11 mouse cellular contexts compared by ENCODE assay signal in genomic region chr16:33676347-33677312, GRCm38 (mm10). TPM values are rescaled to one million over a fixed set of nuclear protein-coding genes. Genes with fewer than 3 reads are reported as not detected.
A peak's percentile ranks its signal among the peaks of the same experiment; 100 is the strongest.
DNase-seq lines count a peak whose midpoint lies in the region; ATAC-seq lines count a peak whose summit lies in the region.
"Had no signal": no experiment of that assay in that cellular context is flagged by ENCODE, and none has a peak within 500 bp of the region (broad histone marks: within the 10 kb centered on the region; RNA-seq: fewer than 3 reads in every experiment).

No protein-coding gene starts in this region.

- H3K27me3 ChIP-seq in kidney, embryonic 16.5 days (ENCODE audit: insufficient read depth, low read length) = no peaks in the 10 kb centered on the region
- H3K27me3 ChIP-seq: limb, embryonic 15.5 days; neural tube, embryonic 13.5 days had no signal

- H3K9me3 ChIP-seq in kidney, embryonic 16.5 days (ENCODE audit: low read length) = no peaks in the 10 kb centered on the region
- H3K9me3 ChIP-seq: limb, embryonic 15.5 days; neural tube, embryonic 13.5 days had no signal

- intact Hi-C loops in heart, postnatal 25 days (cut with DNase I) = loop anchor here (5.0 kb wide), 1 partner anchor 36 kb away; no protein-coding TSS in a partner anchor

- no peak overlapping the region for H3K4me3 ChIP-seq in kidney, embryonic 16.5 days (ENCODE audit: low read length)
- H3K4me3 ChIP-seq: limb, embryonic 15.5 days; neural tube, embryonic 13.5 days had no signal

- no peak overlapping the region for H3K4me2 ChIP-seq in kidney, embryonic 16.5 days (replicated peaks; ENCODE audit: low read depth, low read length)
- H3K4me2 ChIP-seq: limb, embryonic 15.5 days; neural tube, embryonic 13.5 days had no signal

- no peak overlapping the region for H3K27ac ChIP-seq in kidney, embryonic 16.5 days (ENCODE audit: low read length)
- H3K27ac ChIP-seq: limb, embryonic 15.5 days; neural tube, embryonic 13.5 days had no signal

- no peak overlapping the region for H3K9ac ChIP-seq in kidney, embryonic 16.5 days (replicated peaks; ENCODE audit: low read length)
- H3K9ac ChIP-seq: limb, embryonic 15.5 days; neural tube, embryonic 13.5 days had no signal

- peaks cover 5% of the 10 kb centered on the region; the same call in 1 of the 2 replicates for H3K4me1 ChIP-seq in kidney, embryonic 16.5 days (ENCODE audit: insufficient read depth, low read length)

- WGBS in kidney, embryonic 16.5 days = 69% methylated on average over 7 of the region's 7 CpGs

- no peak for ATAC-seq in kidney, embryonic 16.5 days (ENCODE audit: low FRiP score, low TSS enrichment)
- no peak for ATAC-seq in megakaryocyte, adult 5-6 weeks (ENCODE audit: poor library complexity, severe bottlenecking)

- peak; percentile 65 for DNase-seq in kidney, adult 11 months
- DNase-seq in fat pad, adult 2 months (ENCODE audit: extremely low read depth, low read depth, low spot score) = peak; percentile 79
- peak; percentile 72 for DNase-seq in heart, postnatal 25 days (ENCODE audit: low spot score)
- peak; percentile 83 for DNase-seq in lung, postnatal 14 days
- no peak for DNase-seq in cerebellum, postnatal 4 days (ENCODE audit: low spot score in 2 of 2)
- no peak for DNase-seq in thymus, postnatal 25 days
- DNase-seq: cerebellum, postnatal 25 days had no signal

- no peaks in the 10 kb centered on the region for H3K36me3 ChIP-seq in kidney, embryonic 16.5 days (ENCODE audit: insufficient read depth, low read length)
- H3K36me3 ChIP-seq: limb, embryonic 15.5 days; neural tube, embryonic 13.5 days had no signal

RNA-seq across cellular contexts. Expression of gene Heg1, which starts 7.5 kb away (rescaled TPM):
- 14.3 and 17.3 TPM in 2 replicates for polyA plus RNA-seq in kidney, embryonic 16.5 days (2015; fragmentation: Nextera tagmentation; extraction: Ambion mirVana)
- 100 to 1,000 TPM; 155 to 170 TPM for total RNA-seq in heart, postnatal 25 days (2021)
- 21.0 and 21.5 TPM in 2 replicates for total RNA-seq in megakaryocyte, adult 5-6 weeks (2015)
- 10.7 and 12.0 TPM in 2 replicates for total RNA-seq in megakaryocyte, adult 5-6 weeks (2017)

Comparison
In these comparisons a context has a peak if more than half of its experiments do, and no peak if none do; other contexts are left out.
1. DNase-seq: peak in kidney, adult 11 months (single experiment), fat pad, adult 2 months (single experiment), heart, postnatal 25 days (single experiment) and lung, postnatal 14 days (single experiment); none in cerebellum, postnatal 4 days (0 of 2) and thymus, postnatal 25 days (single experiment).
2. RNA of gene Heg1, which starts 7.5 kb away (total RNA-seq): 155 to 170 TPM in heart, postnatal 25 days; 10.7 to 21.5 TPM in megakaryocyte, adult 5-6 weeks; every median in the first group is over 4 times any median in the second.